Comparison of ENCODE assay signal across 10 mouse cellular contexts in the genomic region with DNA sequence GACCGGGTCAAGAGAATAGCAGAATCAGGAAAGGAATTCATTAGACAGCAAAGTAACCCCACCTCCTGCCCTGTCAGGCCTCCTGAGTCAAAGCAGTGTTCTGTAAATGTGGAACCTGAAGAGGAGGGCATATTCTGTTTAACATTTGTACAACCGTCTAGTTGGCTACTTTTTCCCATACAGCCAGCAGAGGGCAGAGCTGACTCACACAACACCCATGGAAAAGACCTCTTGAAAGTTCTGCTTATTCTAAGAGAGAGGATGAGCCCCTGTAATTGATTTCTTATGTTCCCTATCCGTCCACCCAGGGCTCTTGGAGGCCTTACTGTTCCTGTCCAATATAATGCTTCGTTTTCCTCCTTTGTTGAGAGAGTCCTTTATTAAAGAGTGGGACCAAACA. TPM values are rescaled to one million over a fixed set of nuclear protein-coding genes. Genes with fewer than 3 reads are reported as not detected.
DNase-seq lines count a peak whose midpoint lies in the region; ATAC-seq and TF ChIP-seq lines count a peak whose summit lies in the region.
"Had no signal": no experiment of that assay in that cellular context is flagged by ENCODE, and none has a peak within 500 bp of the region (broad histone marks: within the 10 kb centered on the region; RNA-seq: fewer than 3 reads in every experiment).

No protein-coding gene starts in this region.

- ATAC-seq in kidney, embryonic 15.5 days (replicated peaks; ENCODE audit: low FRiP score), result no peak
- ATAC-seq in liver, embryonic 14.5 days (ENCODE audit: insufficient read depth), result no peak

- H3K4me2 ChIP-seq in kidney, embryonic 15.5 days, result no peak overlapping the region
- H3K4me2 ChIP-seq in liver, embryonic 14.5 days (ENCODE audit: low read depth), result no peak overlapping the region
- H3K4me2 ChIP-seq: neural tube, embryonic 12.5 days had no signal

- H3K27me3 ChIP-seq in kidney, embryonic 15.5 days, result no peaks in the 10 kb centered on the region
- H3K27me3 ChIP-seq in liver, embryonic 14.5 days (ENCODE audit: control insufficient read depth, insufficient read depth, low read length), result no peaks in the 10 kb centered on the region
- H3K27me3 ChIP-seq: neural tube, embryonic 12.5 days had no signal

- no peak overlapping the region for H3K4me3 ChIP-seq in kidney, embryonic 15.5 days (replicated peaks)
- H3K4me3 ChIP-seq in liver, embryonic 14.5 days (ENCODE audit: insufficient read depth in 1 of 2, low read depth in 2 of 2, low read length in 2 of 2), result no peak overlapping the region
- H3K4me3 ChIP-seq: neural tube, embryonic 12.5 days had no signal

- intact Hi-C loops in heart, postnatal 36 days (cut with DNase I), result loop anchor here (2.0 kb wide), 1 partner anchor 35 kb away; no protein-coding TSS in a partner anchor

- TF ChIP-seq CTCF in liver, embryonic 14.5 days (IDR thresholded peaks at IDR 0.05; ENCODE audit: low read depth), result peak; percentile 57

- H3K4me1 ChIP-seq in kidney, embryonic 15.5 days, result no peaks in the 10 kb centered on the region
- no peaks in the 10 kb centered on the region for H3K4me1 ChIP-seq in liver, embryonic 14.5 days (replicated peaks; ENCODE audit: control insufficient read depth in 2 of 2, insufficient read depth in 2 of 2, low read length in 1 of 2)
- H3K4me1 ChIP-seq: neural tube, embryonic 12.5 days had no signal

- no peak for TF ChIP-seq EP300 in liver, embryonic 14.5 days (IDR thresholded peaks at IDR 0.05; ENCODE audit: low read depth)

- no peaks in the 10 kb centered on the region for H3K9me3 ChIP-seq in kidney, embryonic 15.5 days (replicated peaks)
- no peaks in the 10 kb centered on the region for H3K9me3 ChIP-seq in liver, embryonic 14.5 days (ENCODE audit: control insufficient read depth, low read length)
- H3K9me3 ChIP-seq: neural tube, embryonic 12.5 days had no signal

- no peaks in the 10 kb centered on the region for H3K36me3 ChIP-seq in kidney, embryonic 15.5 days
- no peaks in the 10 kb centered on the region for H3K36me3 ChIP-seq in liver, embryonic 14.5 days (replicated peaks; ENCODE audit: control insufficient read depth, insufficient read depth, low read depth)
- H3K36me3 ChIP-seq: neural tube, embryonic 12.5 days had no signal

- H3K27ac ChIP-seq in kidney, embryonic 15.5 days, result no peak overlapping the region
- H3K27ac ChIP-seq in liver, embryonic 14.5 days, result no peak overlapping the region
- H3K27ac ChIP-seq: neural tube, embryonic 12.5 days had no signal

- no peak overlapping the region for H3K9ac ChIP-seq in kidney, embryonic 15.5 days
- no peak overlapping the region for H3K9ac ChIP-seq in liver, embryonic 14.5 days (replicated peaks)
- H3K9ac ChIP-seq: neural tube, embryonic 12.5 days had no signal

- 14% methylated on average over 4 of the region's 4 CpGs for WGBS in kidney, embryonic 15.5 days
- 10% methylated on average over 4 of the region's 4 CpGs for WGBS in liver, embryonic 14.5 days (ENCODE audit: insufficient replicate concordance)

- DNase-seq in kidney, adult 11 months, result peak; percentile 8
- DNase-seq in brain, adult 2 months (ENCODE audit: low read depth, low spot score), result peak; percentile 26
- peak; percentile 7 to 24 for DNase-seq in heart, postnatal 36 days
- DNase-seq in liver, embryonic 14.5 days (ENCODE audit: low read depth in 3 of 3, low spot score in 3 of 3), result peak in 1 of 3 experiments; percentile 9
- DNase-seq in right cerebral cortex, postnatal 14 days, result peak; percentile 29
- DNase-seq in gastrocnemius, adult 8-10 months (ENCODE audit: low spot score in 2 of 2), result no peak
- no peak for DNase-seq in thymus, postnatal 14 days

RNA-seq across cellular contexts. Expression of a gene that starts 3.6 kb away (rescaled TPM):
- not detected in 2 replicates for polyA plus RNA-seq in kidney, embryonic 15.5 days (2015; fragmentation: Nextera tagmentation; extraction: Ambion mirVana)
- total RNA-seq in heart, postnatal 36 days (2021), result not detected
- polyA plus RNA-seq in liver, embryonic 14.5 days (2012; rRNA removed), result 0.01 and 0.10 TPM in 2 replicates
- polyA plus RNA-seq in liver, embryonic 14.5 days (2014; fragmentation: Nextera tagmentation; extraction: Ambion mirVana), result 0.19 and 0.33 TPM in 2 replicates
- total RNA-seq in gastrocnemius, adult 8-10 months (2022), result not detected
- polyA plus RNA-seq: large intestine, adult 2 months; neural tube, embryonic 12.5 days had no signal

RNA-seq across cellular contexts. Expression of a gene that starts 23.2 kb away (rescaled TPM):
- polyA plus RNA-seq in kidney, embryonic 15.5 days (2015; fragmentation: Nextera tagmentation; extraction: Ambion mirVana), result 0.46 and 0.88 TPM in 2 replicates
- not detected for total RNA-seq in heart, postnatal 36 days (2021)
- 7.7 and 8.3 TPM in 2 replicates for polyA plus RNA-seq in liver, embryonic 14.5 days (2012; rRNA removed)
- 20.4 and 25.0 TPM in 2 replicates for polyA plus RNA-seq in liver, embryonic 14.5 days (2014; fragmentation: Nextera tagmentation; extraction: Ambion mirVana)
- 1 to 10 TPM in 1 of 4 experiments, not detected in 3; 1.2 TPM for total RNA-seq in gastrocnemius, adult 8-10 months (2022)
- polyA plus RNA-seq: large intestine, adult 2 months; neural tube, embryonic 12.5 days had no signal

RNA-seq across cellular contexts. Expression of a gene that starts 23.3 kb away (rescaled TPM):
- polyA plus RNA-seq in kidney, embryonic 15.5 days (2015; fragmentation: Nextera tagmentation; extraction: Ambion mirVana), result 0.24 and 0.26 TPM in 2 replicates
- total RNA-seq in heart, postnatal 36 days (2021), result not detected
- 5.5 and 9.6 TPM in 2 replicates for polyA plus RNA-seq in liver, embryonic 14.5 days (2012; rRNA removed)
- polyA plus RNA-seq in liver, embryonic 14.5 days (2014; fragmentation: Nextera tagmentation; extraction: Ambion mirVana), result 26.0 and 27.5 TPM in 2 replicates
- not detected for total RNA-seq in gastrocnemius, adult 8-10 months (2022)
- polyA plus RNA-seq: large intestine, adult 2 months; neural tube, embryonic 12.5 days had no signal

RNA-seq across cellular contexts. Expression of a gene that starts 55.3 kb away (rescaled TPM):
- polyA plus RNA-seq in kidney, embryonic 15.5 days (2015; fragmentation: Nextera tagmentation; extraction: Ambion mirVana), result 0.16 TPM in 1 of 2 replicates, not detected in the other
- not detected for total RNA-seq in heart, postnatal 36 days (2021)
- 0.03 TPM in 1 of 2 replicates, not detected in the other for polyA plus RNA-seq in liver, embryonic 14.5 days (2012; rRNA removed)
- polyA plus RNA-seq in liver, embryonic 14.5 days (2014; fragmentation: Nextera tagmentation; extraction: Ambion mirVana), result 0.11 TPM in 1 of 2 replicates, not detected in the other
- not detected for total RNA-seq in gastrocnemius, adult 8-10 months (2022)
- polyA plus RNA-seq: large intestine, adult 2 months; neural tube, embryonic 12.5 days had no signal

RNA-seq across cellular contexts. Expression of a gene that starts 57.0 kb away (rescaled TPM):
- polyA plus RNA-seq in kidney, embryonic 15.5 days (2015; fragmentation: Nextera tagmentation; extraction: Ambion mirVana), result 0.46 TPM in 1 of 2 replicates, not detected in the other
- not detected for total RNA-seq in heart, postnatal 36 days (2021)
- not detected in 2 replicates for polyA plus RNA-seq in liver, embryonic 14.5 days (2012; rRNA removed)
- 0.27 TPM in 1 of 2 replicates, not detected in the other for polyA plus RNA-seq in liver, embryonic 14.5 days (2014; fragmentation: Nextera tagmentation; extraction: Ambion mirVana)
- not detected for total RNA-seq in gastrocnemius, adult 8-10 months (2022)
- polyA plus RNA-seq: large intestine, adult 2 months; neural tube, embryonic 12.5 days had no signal

Comparison
In these comparisons a context has a peak if more than half of its experiments do, and no peak if none do; other contexts are left out.
1. DNase-seq: peak in kidney, adult 11 months (single experiment), brain, adult 2 months (single experiment), heart, postnatal 36 days (2 of 2) and right cerebral cortex, postnatal 14 days (single experiment); none in gastrocnemius, adult 8-10 months (0 of 2) and thymus, postnatal 14 days (single experiment).